Mouse (Mus musculus): ENCODE results near the gene Dpysl4.

The Dpysl4 gene

DNA sequence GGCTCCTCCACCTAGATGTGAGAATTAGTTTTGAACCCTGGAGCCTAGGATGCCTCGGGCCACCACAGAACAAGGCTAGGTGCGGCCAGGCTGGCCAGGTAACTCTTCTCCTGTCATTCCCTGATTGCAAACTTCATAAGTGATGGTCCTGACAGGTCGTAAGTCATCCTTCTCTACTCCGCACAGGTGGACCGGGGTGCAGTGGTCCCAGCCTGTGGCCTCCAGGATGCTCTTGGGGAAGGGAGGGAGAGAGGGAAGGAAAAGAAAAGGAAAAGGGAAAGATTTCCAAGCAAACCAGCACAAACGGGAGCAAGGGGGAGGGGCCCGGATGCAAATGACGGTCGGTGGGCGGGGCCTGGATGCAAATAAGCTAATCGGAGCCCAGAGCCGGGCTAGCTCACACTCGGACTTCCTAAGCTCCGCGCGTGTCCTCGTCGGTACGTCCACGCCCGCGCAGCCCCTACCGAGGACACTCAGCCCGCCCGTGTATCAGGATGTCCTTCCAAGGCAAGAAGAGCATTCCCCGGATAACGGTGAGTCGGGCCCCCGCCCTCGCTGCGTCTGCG, at the start of gene Dpysl4:
TSS of gene Dpysl4 (plus strand) at position 373 of the 566 bp plus-strand sequence.
- DNase-seq (ENCODE audit: low read depth, low spot score): no peak

DNA sequence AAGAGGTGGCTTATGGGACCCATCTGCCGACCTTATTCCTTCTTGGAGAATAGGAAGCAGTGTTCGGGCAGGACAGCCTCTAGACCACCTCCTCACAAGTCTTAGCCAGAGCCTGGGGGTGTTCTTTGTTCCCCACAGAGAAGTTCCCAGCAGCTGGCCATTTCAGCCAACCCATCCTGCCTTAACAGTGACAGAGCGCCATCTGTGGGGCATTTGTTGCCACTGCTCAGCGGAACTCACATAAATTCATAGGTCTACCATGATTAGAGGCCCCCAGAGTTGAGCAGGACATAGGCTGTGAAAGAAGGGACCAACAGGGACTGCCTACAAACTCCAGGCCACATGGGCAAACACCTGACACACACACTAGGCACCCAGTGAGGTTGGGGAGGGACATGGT, 22.4 kb upstream of the Dpysl4 start:
- DNase-seq (ENCODE audit: low read depth, low spot score): no peak

DNA sequence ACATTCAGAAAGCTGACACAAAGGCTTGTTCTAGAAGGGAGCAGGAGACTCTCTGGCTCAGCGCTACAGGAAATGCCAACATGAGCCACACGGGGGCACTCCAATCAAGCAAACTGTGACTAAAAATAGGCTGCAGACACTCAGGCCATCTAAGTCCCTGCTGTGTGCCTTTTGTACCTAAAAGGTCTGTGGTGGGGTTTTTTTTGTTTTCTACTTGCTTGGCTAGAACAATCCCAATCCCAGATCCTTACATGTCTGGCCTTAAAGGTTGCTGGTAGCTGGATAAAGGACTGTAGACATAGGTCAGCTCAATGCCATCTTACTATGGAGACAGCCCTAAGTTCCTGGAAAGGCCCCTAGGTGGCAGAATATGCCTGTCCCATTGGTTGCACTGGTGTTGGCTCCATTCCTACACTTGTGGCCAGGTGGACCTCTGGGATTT, 17.6 kb upstream of the Dpysl4 start:
- DNase-seq (ENCODE audit: low read depth, low spot score): no peak

DNA sequence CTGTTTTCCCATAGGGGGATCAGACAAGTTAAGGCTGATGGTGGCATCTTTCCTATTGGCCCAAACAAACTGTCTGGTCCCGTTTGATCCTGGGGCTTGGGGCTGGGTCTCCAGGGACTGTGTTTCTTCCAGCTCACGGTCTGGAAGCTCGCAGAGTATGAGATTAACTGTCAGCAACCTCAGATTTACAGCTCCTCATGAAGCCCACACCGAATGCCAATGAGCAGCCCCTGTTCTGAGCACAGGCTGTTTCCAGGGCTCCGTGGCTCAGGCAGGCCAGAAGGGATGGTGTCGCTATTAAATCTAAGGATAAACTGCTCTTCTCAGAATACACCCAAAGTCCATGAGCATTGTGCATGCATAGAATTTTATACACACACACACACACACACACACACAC, 11.6 kb upstream of the Dpysl4 start:
- DNase-seq (ENCODE audit: low read depth, low spot score): no peak

DNA sequence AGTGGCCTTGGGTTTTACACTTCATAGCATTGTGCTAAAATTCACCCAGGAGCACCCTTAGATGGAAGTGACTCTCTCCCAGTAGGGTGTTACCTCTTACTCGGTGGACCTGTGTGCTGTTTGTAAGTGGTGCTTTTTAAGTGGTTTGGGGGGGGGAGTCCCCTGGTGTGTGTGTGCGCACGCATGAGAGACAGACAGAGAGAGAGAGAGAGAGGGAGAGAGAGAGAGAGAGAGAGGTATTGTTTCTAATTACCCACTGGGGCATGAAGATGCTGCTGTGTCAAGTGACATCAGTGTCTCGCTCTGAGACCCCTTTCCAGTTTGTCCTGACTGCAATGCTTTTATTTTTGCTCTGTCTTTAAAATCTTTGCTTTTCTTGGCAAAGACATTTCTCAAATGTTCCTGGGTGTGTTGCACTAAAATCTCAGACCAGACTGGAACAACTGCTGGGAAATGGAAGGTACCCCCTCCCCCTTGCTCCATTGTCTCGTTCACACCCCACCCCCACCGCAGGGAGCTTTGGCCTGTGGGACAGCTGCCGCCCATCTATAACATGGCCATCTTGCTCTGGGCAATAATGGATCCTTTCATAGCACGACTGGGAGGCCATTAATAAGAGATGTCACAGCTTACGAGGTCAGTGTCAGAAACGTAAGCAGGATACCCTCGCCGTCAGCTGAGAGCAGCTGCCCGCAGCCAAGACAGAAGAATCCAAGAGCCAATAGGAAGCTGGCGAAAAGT, 10.6 kb upstream of the Dpysl4 start:
- no peak for DNase-seq (ENCODE audit: low read depth, low spot score)

DNA sequence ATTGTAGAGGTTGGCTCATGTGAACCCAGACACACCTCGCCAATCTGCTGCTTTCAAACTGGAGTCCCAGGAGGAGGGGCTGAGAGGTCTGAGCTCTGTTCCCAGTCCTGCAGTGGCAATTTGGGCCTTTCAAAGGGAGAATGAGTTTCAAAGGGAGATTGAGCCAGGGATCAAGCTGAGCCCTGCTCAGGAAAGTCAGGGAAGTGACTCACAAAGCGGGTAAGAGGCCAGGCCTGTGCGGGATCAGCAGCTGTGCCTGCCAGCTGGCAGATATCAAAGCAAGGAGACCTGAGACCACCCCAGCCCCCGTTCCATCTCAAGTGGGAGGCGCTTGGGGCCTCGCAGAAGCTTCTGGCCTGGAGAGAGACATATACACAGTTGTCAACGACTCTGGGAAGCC, 8.5 kb upstream of the Dpysl4 start:
- no peak for DNase-seq (ENCODE audit: low read depth, low spot score)

DNA sequence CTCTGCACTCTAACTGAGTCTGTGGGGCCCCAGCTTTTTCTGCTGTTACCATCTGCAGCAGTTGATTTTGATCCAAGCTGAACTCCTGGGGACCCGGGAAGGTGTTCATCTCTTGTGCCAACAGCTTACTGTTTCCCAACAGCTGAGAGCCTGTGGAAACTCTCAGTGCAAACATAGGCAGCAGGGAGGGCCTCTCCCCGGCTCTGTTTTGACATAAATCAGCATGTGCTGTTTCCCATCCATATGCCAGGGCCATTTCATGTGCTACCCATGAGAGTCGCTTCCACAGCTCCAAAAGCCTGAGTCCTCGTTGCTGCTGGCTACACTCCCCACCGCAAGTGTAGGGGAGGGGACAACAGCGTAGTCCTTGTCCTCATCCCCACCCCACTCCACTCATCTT, 7.6 kb upstream of the Dpysl4 start:
- DNase-seq (ENCODE audit: low read depth, low spot score): no peak

DNA sequence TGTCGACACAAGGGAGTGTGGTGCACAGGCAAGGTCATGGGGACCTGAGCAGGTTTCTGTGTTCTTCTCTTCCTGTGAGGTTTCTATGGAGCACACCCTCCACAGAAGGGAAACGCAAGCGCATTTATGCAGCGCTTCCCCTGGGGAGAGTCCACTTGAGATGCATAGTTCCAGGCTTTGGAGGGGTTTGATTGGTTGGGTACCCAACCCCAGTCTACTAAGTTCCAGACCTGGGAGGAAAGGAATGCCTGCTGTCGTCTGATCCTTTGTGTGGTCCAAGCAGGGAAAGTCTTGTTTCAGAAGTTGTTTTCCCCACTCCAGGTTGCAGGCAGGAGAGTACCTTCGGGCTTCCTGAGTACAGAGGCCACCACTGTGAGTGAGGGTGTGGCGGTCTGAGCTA, 6.7 kb upstream of the Dpysl4 start:
- no peak for DNase-seq (ENCODE audit: low read depth, low spot score)

DNA sequence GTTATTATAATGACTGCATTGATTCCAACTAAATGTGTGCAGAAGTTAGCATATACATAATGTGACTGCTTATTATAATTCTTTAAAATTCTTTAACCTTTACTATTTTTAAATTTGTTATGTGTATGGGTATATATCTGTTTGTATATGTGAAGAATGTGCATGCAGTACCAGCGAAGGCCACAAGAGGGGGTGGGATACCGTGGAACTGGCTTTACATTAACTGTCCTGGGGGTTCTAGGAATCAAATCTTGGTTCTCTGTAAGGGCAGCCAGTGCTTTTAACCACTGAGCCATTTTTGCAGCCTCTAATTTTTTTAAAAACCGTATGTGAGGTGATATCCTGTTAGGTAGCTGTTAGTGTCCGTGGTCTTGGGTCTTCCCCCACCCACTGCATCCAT, 5.1 kb upstream of the Dpysl4 start:
- DNase-seq (ENCODE audit: low read depth, low spot score): no peak

DNA sequence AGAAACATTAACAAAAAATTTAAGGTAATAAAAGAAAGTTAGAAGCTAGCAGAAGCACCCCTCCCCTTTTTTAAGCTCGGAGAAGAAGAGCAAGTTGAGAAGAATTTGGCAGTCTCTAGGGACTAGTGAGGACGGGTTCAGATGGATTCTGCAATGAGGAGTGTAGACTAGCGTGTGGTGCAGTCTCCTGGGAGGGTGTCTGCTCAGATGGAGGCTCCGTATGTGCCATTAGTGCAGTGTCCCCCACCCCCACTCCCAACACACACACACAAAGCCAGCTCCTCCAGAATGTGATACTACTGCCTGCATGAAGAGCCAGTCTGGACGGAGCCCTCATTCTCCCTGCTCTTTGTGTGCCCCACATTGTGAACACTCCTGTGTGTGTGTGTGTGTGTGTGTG, 4.6 kb upstream of the Dpysl4 start:
- DNase-seq (ENCODE audit: low read depth, low spot score): no peak

DNA sequence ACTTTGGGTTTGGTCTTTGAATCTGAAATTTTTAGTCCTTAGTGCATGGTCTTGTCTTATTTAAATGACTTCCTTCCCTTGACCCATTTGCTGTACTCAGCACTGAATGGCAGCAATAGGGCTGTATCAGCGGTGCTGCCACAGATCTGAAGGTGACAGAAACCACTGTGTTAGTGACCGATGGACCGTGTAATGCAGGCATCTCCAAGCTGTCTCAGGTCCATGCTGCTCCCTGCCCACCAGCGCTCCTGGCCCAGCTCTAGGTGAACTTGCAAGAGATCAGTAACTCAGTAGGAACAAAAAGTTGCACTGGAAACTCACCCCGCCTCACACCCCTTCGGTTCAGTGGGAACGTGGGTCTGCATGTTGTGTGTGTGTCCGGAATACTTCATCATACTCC, 3.5 kb upstream of the Dpysl4 start:
- DNase-seq (ENCODE audit: low read depth, low spot score): no peak

DNA sequence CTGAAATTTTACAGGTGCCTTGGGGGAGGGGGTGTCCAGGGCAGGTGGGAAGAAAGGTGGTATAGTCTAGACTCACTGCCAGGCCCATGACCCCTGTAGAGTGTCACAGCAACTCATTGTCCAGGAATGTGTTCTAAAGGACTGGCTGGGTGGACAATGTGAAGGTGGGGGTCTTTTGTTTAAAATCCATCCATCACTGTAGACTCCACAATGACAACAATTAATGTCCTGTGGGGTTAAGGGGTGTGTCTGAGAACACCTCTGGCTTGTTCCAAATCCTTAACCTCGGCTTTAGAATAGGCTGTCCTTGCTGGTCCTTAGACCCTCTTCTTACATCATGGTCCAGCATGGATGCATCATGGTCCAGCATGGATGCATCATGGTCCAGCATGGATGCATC, 1.5 kb upstream of the Dpysl4 start:
- no peak for DNase-seq (ENCODE audit: low read depth, low spot score)

DNA sequence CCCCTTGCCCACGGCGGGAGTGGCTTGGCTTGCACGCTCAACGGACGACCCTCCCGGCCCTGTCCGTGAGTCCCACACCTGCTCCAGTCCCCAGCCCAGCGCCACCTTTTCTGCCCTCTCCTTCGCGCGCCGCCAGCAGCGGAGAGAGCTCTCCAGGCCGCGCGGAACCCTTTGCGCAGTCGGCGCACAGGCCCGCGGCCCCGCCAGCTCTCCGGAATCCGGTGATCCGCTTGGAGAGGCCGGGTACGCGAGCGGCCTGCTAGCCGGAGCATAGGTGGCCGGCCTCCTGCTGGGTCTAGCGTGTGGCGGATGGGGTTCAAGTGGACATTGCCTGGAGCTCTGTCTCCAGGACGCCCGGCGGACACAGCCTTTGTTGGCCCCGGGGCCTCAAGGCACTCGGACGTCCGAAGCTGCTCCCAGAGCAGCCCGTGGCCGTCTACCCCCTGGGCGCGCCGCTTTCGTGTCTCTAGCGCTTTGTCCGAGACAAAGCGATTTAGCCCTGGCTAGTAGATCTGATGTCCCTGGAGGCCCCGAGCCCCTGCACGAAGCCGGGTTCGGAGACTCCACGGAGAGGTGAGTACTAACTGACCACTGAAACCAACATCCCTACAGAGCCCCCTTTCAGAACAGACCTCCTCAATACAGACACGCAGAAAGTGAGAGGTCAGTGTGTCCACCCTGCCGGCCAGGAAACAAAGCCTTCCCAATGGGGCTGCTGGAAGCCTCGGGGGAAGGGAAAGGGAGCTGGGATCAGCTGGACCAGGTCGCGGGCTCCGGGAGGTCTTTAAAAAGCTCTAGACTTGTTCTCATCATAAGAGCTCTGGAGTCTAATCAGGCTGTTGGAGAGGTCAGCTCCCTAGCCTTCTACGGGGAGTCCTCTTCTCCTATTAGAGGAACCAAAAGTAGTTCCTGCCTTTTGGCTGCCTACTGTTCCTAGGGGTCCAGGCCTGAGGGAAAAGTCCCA, 676 bp downstream of the Dpysl4 start:
- DNase-seq (ENCODE audit: low read depth, low spot score): no peak

DNA sequence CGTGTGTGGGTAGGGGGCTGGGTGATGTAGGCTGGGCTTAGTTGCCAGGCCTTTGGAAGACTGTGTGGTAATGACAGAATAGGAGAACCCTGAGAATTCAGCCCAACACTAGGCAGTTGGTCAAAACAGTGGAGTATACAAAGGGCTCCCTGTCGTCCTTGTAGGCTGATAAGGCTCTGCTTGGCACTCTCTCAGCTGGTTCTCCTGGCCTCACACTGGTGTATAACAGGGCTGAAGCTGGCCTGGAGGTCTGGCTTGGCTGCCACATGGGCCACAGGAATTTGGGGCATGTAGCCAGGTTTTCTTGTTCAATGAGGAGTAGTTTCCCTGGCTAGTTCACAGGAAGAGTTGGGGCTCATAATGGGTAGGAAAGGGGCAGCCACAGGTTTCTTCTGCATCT, 2.0 kb downstream of the Dpysl4 start:
- DNase-seq (ENCODE audit: low read depth, low spot score): no peak

DNA sequence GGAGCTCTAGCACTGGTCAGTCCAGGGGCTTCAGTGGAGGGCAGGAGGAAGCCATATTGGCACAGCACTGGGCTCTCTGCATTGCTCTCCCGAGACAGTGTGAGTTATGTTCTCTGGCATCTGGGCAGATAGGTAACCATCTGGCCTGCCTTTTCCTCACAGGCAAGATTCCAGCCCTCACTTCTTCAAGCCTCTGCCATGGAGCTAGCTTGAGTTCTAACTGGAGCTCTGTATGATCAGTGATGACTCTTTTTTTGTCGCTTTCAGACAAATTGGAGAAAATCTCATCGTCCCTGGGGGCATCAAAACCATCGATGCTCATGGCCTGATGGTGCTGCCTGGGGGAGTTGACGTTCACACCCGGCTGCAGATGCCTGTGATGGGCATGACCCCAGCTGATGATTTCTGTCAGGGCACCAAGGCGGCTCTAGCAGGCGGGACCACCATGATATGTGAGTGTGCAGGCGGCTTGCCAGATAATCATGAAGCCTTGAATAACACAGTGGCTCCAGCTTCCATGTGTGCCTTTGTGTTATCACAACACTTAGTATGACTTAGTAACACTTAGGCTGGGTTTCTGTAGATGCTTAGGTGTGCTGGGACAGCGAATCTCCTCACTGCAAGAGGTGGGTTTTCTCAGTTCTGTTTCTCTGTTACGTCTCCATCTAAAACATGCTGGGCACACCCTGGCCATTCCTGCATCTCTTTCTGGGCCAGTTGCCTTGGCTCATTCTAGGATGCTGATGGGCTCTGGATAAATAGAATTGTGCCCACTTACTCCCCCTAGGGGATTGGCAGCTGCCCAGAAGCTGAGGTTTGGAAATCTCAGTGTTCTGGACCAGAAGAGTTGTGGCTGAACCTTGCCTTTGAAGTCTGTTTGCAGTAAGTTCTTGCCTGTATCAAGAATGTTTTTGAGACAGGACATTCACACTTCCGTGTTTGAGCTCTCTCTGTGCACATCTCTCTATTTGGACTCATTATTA, 4.4 kb downstream of the Dpysl4 start:
- no peak for DNase-seq (ENCODE audit: low read depth, low spot score)

DNA sequence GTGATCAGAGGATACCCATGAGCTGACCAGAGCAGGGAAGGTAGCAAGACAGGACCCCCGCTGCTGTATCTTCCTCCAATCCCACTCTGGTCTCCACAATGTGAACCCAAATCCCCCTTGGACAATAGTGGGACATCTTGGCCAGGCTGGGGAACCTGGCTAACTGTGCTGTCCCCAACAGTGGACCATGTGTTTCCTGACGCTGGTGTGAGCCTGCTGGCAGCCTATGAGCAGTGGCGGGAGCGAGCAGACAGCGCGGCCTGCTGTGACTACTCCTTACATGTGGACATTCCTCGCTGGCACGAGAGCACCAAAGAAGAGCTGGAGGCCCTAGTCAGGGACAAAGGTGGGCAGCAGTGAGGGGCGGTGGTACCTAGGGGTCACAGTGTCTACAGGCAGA, 5.9 kb downstream of the Dpysl4 start:
- no peak for DNase-seq (ENCODE audit: low read depth, low spot score)

DNA sequence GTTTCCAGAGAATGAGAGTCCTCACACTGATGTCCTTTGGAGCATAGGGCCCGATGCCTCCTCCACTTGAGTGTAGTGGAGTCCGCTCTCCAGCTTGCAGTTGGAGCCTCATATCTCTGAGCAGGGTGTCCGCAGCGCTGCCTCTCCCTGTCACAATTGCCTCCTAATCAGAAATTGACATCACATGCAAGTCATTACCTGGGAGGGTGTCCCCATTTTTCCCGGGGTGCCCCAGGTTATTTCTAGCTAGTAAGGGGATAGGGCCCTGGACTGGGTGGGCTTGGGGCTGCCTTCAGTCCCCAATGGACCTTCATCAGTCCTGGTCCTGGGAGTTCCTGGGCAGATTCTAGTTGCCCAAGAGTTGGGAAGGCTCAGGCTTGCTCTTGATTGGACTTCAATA, 6.9 kb downstream of the Dpysl4 start:
- no peak for DNase-seq (ENCODE audit: low read depth, low spot score)

DNA sequence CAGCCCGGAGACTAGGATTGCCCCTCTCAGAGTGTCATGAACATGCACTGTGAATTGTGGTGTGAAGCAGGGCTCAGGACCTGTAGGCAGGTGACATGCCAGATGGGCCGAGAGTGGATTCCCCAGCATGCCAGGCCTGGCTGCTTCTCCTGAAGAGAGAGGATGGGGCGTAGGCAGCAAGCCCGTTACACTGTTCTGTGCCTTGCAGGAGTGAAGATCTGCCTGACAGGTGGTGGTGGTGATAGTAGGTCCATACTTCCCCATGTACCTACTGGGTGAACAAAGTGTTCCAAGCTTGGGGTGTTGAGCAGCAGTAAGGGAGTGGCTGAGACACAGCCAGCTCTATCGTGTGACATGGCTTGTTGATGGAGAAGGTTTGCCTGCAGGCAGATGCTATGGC, 7.3 kb downstream of the Dpysl4 start:
- DNase-seq (ENCODE audit: low read depth, low spot score): no peak

DNA sequence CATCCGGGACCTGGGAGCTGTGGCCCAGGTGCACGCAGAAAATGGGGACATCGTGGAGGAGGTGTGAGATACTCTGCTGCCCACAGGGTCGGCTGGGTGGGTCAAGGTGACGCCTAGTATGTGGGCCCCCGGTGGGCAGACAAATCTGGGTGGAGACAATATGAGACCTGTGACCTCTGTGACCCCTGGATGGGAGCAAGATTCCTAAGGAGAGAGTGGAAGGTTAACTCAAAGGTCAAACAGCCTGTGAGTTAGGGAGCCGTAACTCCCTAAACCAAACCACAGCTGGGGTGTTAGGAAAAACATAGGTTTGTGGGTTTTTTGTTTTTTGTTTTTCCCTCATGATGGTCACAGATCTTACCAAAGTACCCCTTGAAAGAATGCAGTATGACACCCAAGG, 8.0 kb downstream of the Dpysl4 start:
- DNase-seq (ENCODE audit: low read depth, low spot score): no peak

DNA sequence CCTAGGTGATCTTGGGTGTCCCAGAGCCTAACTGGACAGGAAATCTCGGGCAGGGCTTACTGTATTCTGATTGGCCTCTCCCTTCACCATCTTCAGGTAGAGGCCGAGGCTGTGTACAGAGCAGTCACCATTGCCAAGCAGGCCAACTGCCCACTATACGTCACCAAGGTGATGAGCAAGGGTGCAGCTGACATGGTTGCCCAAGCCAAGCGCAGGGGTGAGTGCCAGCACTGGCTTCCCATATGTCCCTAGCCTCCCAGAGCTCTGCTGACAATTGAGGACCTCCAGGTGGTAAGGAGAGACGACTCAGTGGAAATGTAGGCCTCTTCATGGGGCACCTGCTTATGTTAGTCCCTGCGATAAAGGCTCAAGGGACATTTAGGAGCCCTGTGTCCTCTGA, 9.0 kb downstream of the Dpysl4 start:
- no peak for DNase-seq (ENCODE audit: low read depth, low spot score)

DNA sequence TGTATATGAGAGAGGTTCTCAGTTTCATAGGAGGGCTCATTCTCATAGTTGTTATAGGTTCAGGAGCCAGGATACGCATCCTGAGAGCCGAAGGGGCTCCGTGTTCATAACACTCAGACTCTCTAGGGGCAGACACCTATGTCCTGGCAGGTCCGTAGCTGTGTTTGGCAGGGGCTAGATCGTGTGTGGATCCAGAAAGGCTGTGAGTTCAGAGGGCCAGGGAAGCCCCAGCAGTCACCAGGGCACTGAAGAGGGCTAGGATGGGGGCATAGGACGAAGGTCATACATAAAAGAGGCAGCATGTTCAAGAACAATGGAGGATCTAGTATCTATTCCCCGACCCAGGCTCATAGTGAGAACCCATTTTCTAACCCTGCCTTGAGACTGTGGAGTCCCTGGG, 9.5 kb downstream of the Dpysl4 start:
- no peak for DNase-seq (ENCODE audit: low read depth, low spot score)

All from embryo, embryonic 11.5 days (tissue).